Mouse (Mus musculus) neural tube, embryonic 14.5 days (tissue): Measurements from ENCODE around the gene Eif3a. TPM values are rescaled to one million over a fixed set of nuclear protein-coding genes. Genes with fewer than 3 reads are reported as not detected.

ENCODE experiments used
- ATAC-seq: fragments of 200-750 bp; cut with Nextera tagmentation; 2 replicates; pipeline ENCODE4 v1.8.0; 2017; ENCODE audit warnings: low read depth, mild to moderate bottlenecking, moderate TSS enrichment, moderate library complexity
- H3K27ac ChIP-seq: fragments of 300-500 bp; sonication (generic); 2 replicates; pipeline ENCODE4 v1.5.1; 2014; ENCODE audit warnings: low read depth, mild to moderate bottlenecking, control low read depth, low read length, moderate library complexity, mixed read lengths
- H3K27me3 ChIP-seq: fragments of 300-500 bp; sonication (generic); 2 replicates; pipeline ENCODE4 v1.6.1; 2014; ENCODE audit warnings: low read length; ENCODE audit not compliant: control insufficient read depth, insufficient read depth
- H3K36me3 ChIP-seq: fragments of 300-500 bp; sonication (generic); 2 replicates; pipeline ENCODE4 v1.6.1; 2014; ENCODE audit warnings: low read length, mixed read lengths; ENCODE audit not compliant: control insufficient read depth, insufficient read depth
- H3K4me1 ChIP-seq: fragments of 300-500 bp; sonication (generic); 2 replicates; pipeline ENCODE4 v1.6.1; 2014; ENCODE audit warnings: low read length; ENCODE audit not compliant: control insufficient read depth, insufficient read depth
- H3K4me2 ChIP-seq: fragments of 300-500 bp; sonication (generic); 2 replicates; pipeline ENCODE4 v1.6.1; 2014; ENCODE audit warnings: mild to moderate bottlenecking, low read depth, low read length, control low read depth
- H3K4me3 ChIP-seq: fragments of 300-500 bp; sonication (generic); 2 replicates; pipeline ENCODE4 v1.5.1; 2014; ENCODE audit warnings: low read depth, low read length, control low read depth, mixed read lengths
- H3K9ac ChIP-seq: fragments of 300-500 bp; sonication (generic); replicated peaks from 2 replicates; pipeline ENCODE4 v1.6.1; 2014; ENCODE audit warnings: low read depth, mild to moderate bottlenecking, control low read depth, low read length, mixed read lengths
- H3K9me3 ChIP-seq: fragments of 300-500 bp; sonication (generic); 2 replicates; pipeline ENCODE4 v1.6.1; 2016; ENCODE audit warnings: low read length; ENCODE audit not compliant: control insufficient read depth
- WGBS: fragments of 180-500 bp; shearing (Covaris S2); extraction: QIAGEN DNeasy Blood & Tissue Kit; methylation state at CpG from one replicate; pipeline ENCODE4 v1.1.7; 2014; 5-methylcytosine and 5-hydroxymethylcytosine counted together
- polyA plus RNA-seq: library from polyadenylated mRNA; unstranded; fragments of >200 nt; fragmentation: Nextera tagmentation; extraction: Ambion mirVana; gene quantifications from 2 replicates; pipeline ENCODE4 v1.2.1, GENCODE M21; 2014

Gene Eif3a
- polyA plus RNA-seq, 1 experiment from 2014 or later = 123 TPM

GRCm38 (mm10) chr19:60787465-60788150, 2.9 kb downstream of the Eif3a start:
- Histone ChIP-seq H3K9me3 (no peaks in the 10 kb centered on the region), H3K4me3 (no peak overlapping the region), H3K4me1 (peaks cover 16% of the 10 kb centered on the region), H3K36me3 (no peaks in the 10 kb centered on the region), H3K27me3 (no peaks in the 10 kb centered on the region), H3K27ac (no peak overlapping the region), H3K9ac (no peak overlapping the region), H3K4me2 (no peak overlapping the region)
- WGBS = 63% methylated on average over 2 of the region's 2 CpGs
- ATAC-seq = no peak

- H3K9me3 ChIP-seq = no peaks in the 10 kb centered on the region
- no peak overlapping the region for H3K4me3 ChIP-seq
- no peak for ATAC-seq
- peaks cover 4% of the 10 kb centered on the region; the same call in 1 of the 2 replicates for H3K36me3 ChIP-seq
- WGBS = 74% methylated on average over 1 of the region's 1 CpGs
- no peak overlapping the region for H3K4me2 ChIP-seq
- no peaks in the 10 kb centered on the region for H3K27me3 ChIP-seq
- no peak overlapping the region for H3K27ac ChIP-seq
- H3K9ac ChIP-seq = no peak overlapping the region
- peaks cover 16% of the 10 kb centered on the region for H3K4me1 ChIP-seq
Observed at GRCm38 (mm10) chr19:60784712-60785111, 5.7 kb downstream of the Eif3a start.

GRCm38 (mm10) chr19:60782034-60782433, 8.4 kb downstream of the Eif3a start:
- H3K4me1 ChIP-seq = peaks cover 9% of the 10 kb centered on the region
- H3K4me2 ChIP-seq = no peak overlapping the region
- no peak overlapping the region for H3K4me3 ChIP-seq
- H3K36me3 ChIP-seq = peaks cover 17% of the 10 kb centered on the region; the same call in 1 of the 2 replicates
- no peaks in the 10 kb centered on the region for H3K9me3 ChIP-seq
- H3K27me3 ChIP-seq = no peaks in the 10 kb centered on the region
- WGBS = 89% methylated on average over 3 of the region's 3 CpGs
- H3K27ac ChIP-seq = no peak overlapping the region
- H3K9ac ChIP-seq = no peak overlapping the region
- no peak for ATAC-seq

- WGBS = 94% methylated on average over 6 of the region's 6 CpGs
- Histone ChIP-seq H3K27ac (no peak overlapping the region), H3K9ac (no peak overlapping the region), H3K36me3 (peaks cover 72% of the 10 kb centered on the region), H3K9me3 (no peaks in the 10 kb centered on the region), H3K4me2 (no peak overlapping the region), H3K4me1 (no peaks in the 10 kb centered on the region), H3K4me3 (no peak overlapping the region), H3K27me3 (no peaks in the 10 kb centered on the region)
- ATAC-seq = no peak
Observed at GRCm38 (mm10) chr19:60773366-60773765, 17.1 kb downstream of the Eif3a start.

GRCm38 (mm10) chr19:60758896-60759835, 31.3 kb downstream of the Eif3a start:
- H3K4me1 ChIP-seq = peaks cover 8% of the 10 kb centered on the region; the same call in 1 of the 2 replicates
- H3K36me3 ChIP-seq = peaks cover 18% of the 10 kb centered on the region; the same call in 1 of the 2 replicates
- H3K4me2 ChIP-seq = no peak overlapping the region
- no peaks in the 10 kb centered on the region for H3K9me3 ChIP-seq
- WGBS = 67% methylated on average over 4 of the region's 4 CpGs
- H3K27me3 ChIP-seq = no peaks in the 10 kb centered on the region
- no peak overlapping the region for H3K4me3 ChIP-seq
- H3K27ac ChIP-seq = no peak overlapping the region
- no peak for ATAC-seq
- H3K9ac ChIP-seq = no peak overlapping the region

GRCm38 (mm10) chr19:60757099-60757785, 33.2 kb downstream of the Eif3a start:
- H3K4me3 ChIP-seq = peak overlapping the region; percentile 80
- no peak overlapping the region; the same call in 1 of the 2 replicates for H3K27ac ChIP-seq
- H3K9me3 ChIP-seq = no peaks in the 10 kb centered on the region
- H3K27me3 ChIP-seq = no peaks in the 10 kb centered on the region
- peak overlapping the region; percentile 80 for H3K9ac ChIP-seq
- peak overlapping the region; percentile 95 for H3K4me2 ChIP-seq
- peaks cover 8% of the 10 kb centered on the region; the same call in 1 of the 2 replicates for H3K4me1 ChIP-seq
- peaks cover 3% of the 10 kb centered on the region; the same call in 1 of the 2 replicates for H3K36me3 ChIP-seq
- WGBS = 6% methylated on average over 25 of the region's 25 CpGs
- ATAC-seq = no peak

GRCm38 (mm10) chr19:60756192-60757098, 34.0 kb downstream of the Eif3a start:
- under 1% methylated on average over 82 of the region's 115 CpGs for WGBS
- Histone ChIP-seq H3K4me3 (peak overlapping the region; percentile 80), H3K9me3 (no peaks in the 10 kb centered on the region), H3K4me1 (peaks cover 8% of the 10 kb centered on the region; the same call in 1 of the 2 replicates), H3K27ac (peak overlapping the region; percentile 93), H3K4me2 (peak overlapping the region; percentile 95), H3K27me3 (no peaks in the 10 kb centered on the region), H3K36me3 (no peaks in the 10 kb centered on the region; the same call in 1 of the 2 replicates), H3K9ac (peak overlapping the region; percentile 80)
- peak; percentile 82 for ATAC-seq
